Comparison of ENCODE assay signal across 8 mouse cellular contexts in genomic region chr5:23993553-23993894, GRCm38 (mm10). TPM values are rescaled to one million over a fixed set of nuclear protein-coding genes. Genes with fewer than 3 reads are reported as not detected.
DNase-seq lines count a peak whose midpoint lies in the region; ATAC-seq and TF ChIP-seq lines count a peak whose summit lies in the region.
"Had no signal": no experiment of that assay in that cellular context is flagged by ENCODE, and none has a peak within 500 bp of the region (broad histone marks: within the 10 kb centered on the region; RNA-seq: fewer than 3 reads in every experiment).

No protein-coding gene starts in this region.

- no peak for TF ChIP-seq CTCF in embryonic fibroblast, embryonic 13.5 days (IDR thresholded peaks at IDR 0.05; ENCODE audit: borderline replicate concordance, insufficient read depth, low read length)

- no peak for TF ChIP-seq POLR2A in embryonic fibroblast, embryonic 13.5 days (IDR thresholded peaks at IDR 0.05; ENCODE audit: low read depth, low read length)
- TF ChIP-seq POLR2A in myocyte (IDR thresholded peaks at IDR 0.05; ENCODE audit: insufficient read length, low read depth), result no peak

- H3K4me2 ChIP-seq in kidney, embryonic 16.5 days (replicated peaks; ENCODE audit: low read depth, low read length), result no peak overlapping the region
- 0 out of 2 replicates have a peak overlapping the region, but pooled peaks have one; percentile 1 for H3K4me2 ChIP-seq in hindbrain, embryonic 13.5 days
- H3K4me2 ChIP-seq in myocyte (ENCODE audit: low read depth), result peak overlapping the region; percentile 95

- ATAC-seq in kidney, embryonic 16.5 days (ENCODE audit: low FRiP score, low TSS enrichment), result peak; percentile 15; the same call in 1 of the 2 replicates
- ATAC-seq in hindbrain, embryonic 13.5 days (ENCODE audit: low FRiP score), result peak; percentile 54
- ATAC-seq: intestine, embryonic 16.5 days had no signal

- no peak overlapping the region for H3ac ChIP-seq in myocyte (ENCODE audit: control insufficient read depth, insufficient read length)

- DNase-seq in kidney, adult 8-10 months, result no peak
- DNase-seq in ovary, adult 18-20 months (ENCODE audit: low spot score), result no peak
- no peak for DNase-seq in left cerebral cortex, postnatal 4 days

- 7% methylated on average over 2 of the region's 2 CpGs for WGBS in kidney, embryonic 16.5 days
- WGBS in hindbrain, embryonic 13.5 days, result 16% methylated on average over 2 of the region's 2 CpGs

- no peaks in the 10 kb centered on the region for H3K79me2 ChIP-seq in myocyte (ENCODE audit: control insufficient read depth, insufficient read depth)

- no peak overlapping the region for H3K9ac ChIP-seq in kidney, embryonic 16.5 days (replicated peaks; ENCODE audit: low read length)
- peak overlapping the region; percentile 25; the same call in 1 of the 2 replicates for H3K9ac ChIP-seq in hindbrain, embryonic 13.5 days

- H3K27me3 ChIP-seq in kidney, embryonic 16.5 days (ENCODE audit: insufficient read depth, low read length), result no peaks in the 10 kb centered on the region
- H3K27me3 ChIP-seq in hindbrain, embryonic 13.5 days, result no peaks in the 10 kb centered on the region
- no peaks in the 10 kb centered on the region for H3K27me3 ChIP-seq in myocyte (ENCODE audit: control insufficient read depth, insufficient read depth, insufficient read length)

- no peak overlapping the region for H3K4me3 ChIP-seq in kidney, embryonic 16.5 days (ENCODE audit: low read length)
- H3K4me3 ChIP-seq in embryonic fibroblast, embryonic 13.5 days (ENCODE audit: insufficient read depth, low read length), result no peak overlapping the region
- no peak overlapping the region for H3K4me3 ChIP-seq in hindbrain, embryonic 13.5 days
- no peak overlapping the region for H3K4me3 ChIP-seq in myocyte

- H3K27ac ChIP-seq in kidney, embryonic 16.5 days (ENCODE audit: low read length), result peak overlapping the region; percentile 70
- peak overlapping the region; percentile 88 for H3K27ac ChIP-seq in embryonic fibroblast, embryonic 13.5 days (ENCODE audit: insufficient read depth, low read length)
- peak overlapping the region; percentile 85 for H3K27ac ChIP-seq in hindbrain, embryonic 13.5 days

- no peaks in the 10 kb centered on the region for H3K9me3 ChIP-seq in kidney, embryonic 16.5 days (ENCODE audit: low read length)
- no peaks in the 10 kb centered on the region for H3K9me3 ChIP-seq in hindbrain, embryonic 13.5 days

- 0 out of 2 replicates have a peak, but pooled peaks cover 2% of the 10 kb centered on the region for H3K36me3 ChIP-seq in kidney, embryonic 16.5 days (ENCODE audit: insufficient read depth, low read length)
- H3K36me3 ChIP-seq in hindbrain, embryonic 13.5 days, result peaks cover 8% of the 10 kb centered on the region
- H3K36me3 ChIP-seq in myocyte (ENCODE audit: control insufficient read depth, insufficient read depth), result peaks cover 7% of the 10 kb centered on the region

- peaks cover 21% of the 10 kb centered on the region for H3K4me1 ChIP-seq in kidney, embryonic 16.5 days (ENCODE audit: insufficient read depth, low read length)
- peaks cover 14% of the 10 kb centered on the region for H3K4me1 ChIP-seq in embryonic fibroblast, embryonic 13.5 days (ENCODE audit: control insufficient read depth, insufficient read depth, low read length)
- peaks cover 36% of the 10 kb centered on the region for H3K4me1 ChIP-seq in hindbrain, embryonic 13.5 days (replicated peaks)

- intact Hi-C loops in left cerebral cortex, postnatal 4 days (cut with DNase I), result no loop called here

TF ChIP-seq in myocyte, 11 proteins besides CTCF, POLR2A, EP300 and RAD21:
- TF ChIP-seq CEBPB (IDR thresholded peaks at IDR 0.05; ENCODE audit: insufficient read depth, poor library complexity, severe bottlenecking) (0 out of 2 replicates have a peak, but pooled peaks have one; percentile 11), E2F4 (IDR thresholded peaks at IDR 0.05; ENCODE audit: insufficient read depth) (no peak), MAX (IDR thresholded peaks at IDR 0.05; ENCODE audit: low read depth) (no peak), REST (IDR thresholded peaks at IDR 0.05; ENCODE audit: insufficient read depth, insufficient read length) (no peak), MYOD1 (IDR thresholded peaks at IDR 0.05; ENCODE audit: control insufficient read depth in 1 of 3, insufficient read length in 2 of 3, low read depth in 2 of 3) (peak in 1 of 3 experiments; percentile 5), USF1 (IDR thresholded peaks at IDR 0.05; ENCODE audit: low read depth) (no peak)

RNA-seq across cellular contexts. Expression of gene Fam126a, which starts 37.0 kb away (rescaled TPM):
- 22.4 and 23.9 TPM in 2 replicates for polyA plus RNA-seq in kidney, embryonic 16.5 days (2015; fragmentation: Nextera tagmentation; extraction: Ambion mirVana)
- polyA plus RNA-seq in embryonic fibroblast, embryonic 13.5 days (2011; ENCODE audit: insufficient read length, low read depth, missing spikeins), result 38.2 and 47.7 TPM in 2 replicates
- 33.9 and 36.4 TPM in 2 replicates for polyA plus RNA-seq in hindbrain, embryonic 13.5 days (2015; fragmentation: Nextera tagmentation; extraction: Ambion mirVana)
- 7.8 TPM for polyA plus RNA-seq in myocyte (2012; fragmentation: generic; extraction: Trizol)
- total RNA-seq in left cerebral cortex, postnatal 4 days (2021), result 10 to 100 TPM; 62.8 to 73.1 TPM
